Mouse (Mus musculus) bone marrow, adult 2 months (tissue): ENCODE data around the gene Baz2a.

Experiments used
- CTCF ChIP-seq: fragments of 200-500 bp; IDR thresholded peaks from 2 replicates; pipeline ENCODE4 v1.5.1; 2011; ENCODE audit warnings: low read length, control low read depth; ENCODE audit not compliant: control insufficient read depth, insufficient read depth
- POLR2A ChIP-seq: fragments of 200-500 bp; IDR thresholded peaks from 2 replicates; pipeline ENCODE4 v1.6.1; 2011; ENCODE audit warnings: low read depth, mild to moderate bottlenecking, control low read depth, low read length, borderline replicate concordance; ENCODE audit not compliant: control insufficient read depth

DNA sequence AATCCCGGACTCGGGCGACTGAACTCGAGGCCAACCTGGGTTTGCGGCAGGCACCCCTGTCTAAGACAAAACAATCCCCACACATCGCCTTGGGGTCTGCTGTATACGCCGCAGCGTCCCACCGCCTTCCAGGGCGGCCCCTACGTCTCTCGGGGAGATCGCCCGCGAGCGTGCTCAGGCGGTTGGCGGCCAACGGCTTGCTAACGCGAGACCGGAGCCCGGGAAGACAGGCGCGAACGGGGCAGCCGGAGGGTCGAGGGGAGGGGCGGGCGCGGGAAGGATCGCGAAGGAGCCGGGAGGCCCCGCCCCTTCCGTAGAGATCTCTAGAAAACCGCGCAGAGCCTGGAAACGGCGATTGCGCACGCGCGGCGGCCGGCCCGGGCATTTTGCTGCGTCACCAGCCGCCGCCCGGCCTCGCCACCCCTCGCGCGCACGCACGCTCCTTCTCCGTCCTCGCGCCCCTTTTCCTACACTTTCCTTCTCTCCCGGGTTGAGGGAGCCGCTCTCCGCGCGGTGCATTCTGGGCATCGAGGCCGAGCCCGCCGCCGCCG is 32.7 kb upstream of the Baz2a start, which contains the start of gene Ptges3:
- TF ChIP-seq CTCF (no peak), POLR2A (peak; percentile 41)
